Mouse (Mus musculus): ENCODE measurements around the gene Ahdc1. TPM values are rescaled to one million over a fixed set of nuclear protein-coding genes. Genes with fewer than 3 reads are reported as not detected.
"Not testable (repeated sequence)": the region's sequence is repeated elsewhere in the genome, so short reads cannot be mapped to it uniquely, and the experiment has no call there.

Ahdc1 gene
- total RNA-seq, 2 experiments from 2014 or later = 29.3 to 32.8 TPM

DNA sequence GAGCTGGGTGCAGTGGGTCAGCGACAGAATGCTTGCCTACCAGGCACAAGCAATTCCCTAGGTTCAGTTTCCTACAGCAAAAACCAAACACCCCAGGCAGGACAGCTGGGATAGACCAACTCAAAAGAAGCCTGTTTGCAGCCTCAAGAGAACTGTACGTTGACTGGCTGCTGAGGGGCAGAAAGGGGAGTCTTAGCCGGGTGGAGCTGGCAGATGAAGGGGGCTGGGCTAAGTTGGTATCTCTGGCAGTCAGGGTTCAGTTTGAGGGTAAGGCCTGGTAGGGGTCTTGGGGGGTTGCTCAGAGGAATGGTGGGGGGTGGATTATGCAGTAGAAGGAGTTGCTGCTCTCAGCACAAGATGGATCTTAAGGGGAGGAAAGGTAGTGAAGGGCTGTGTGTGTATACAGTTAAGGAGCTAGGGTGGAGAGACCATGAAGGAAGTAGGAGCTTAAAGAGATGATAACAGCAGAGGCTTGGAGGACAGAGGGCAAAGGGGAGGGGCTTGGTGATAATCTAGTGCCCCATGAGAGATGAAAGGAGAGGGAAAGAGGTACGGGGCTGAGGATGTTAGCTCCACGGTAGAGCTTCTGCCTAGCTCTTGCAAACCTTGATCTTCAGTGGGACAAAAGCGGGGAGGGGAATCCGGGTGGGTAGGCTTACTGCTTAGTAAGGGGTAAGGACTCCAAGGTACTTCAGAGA, 68.5 kb downstream of the Ahdc1 start:
- DNase-seq = no peak

GRCm38 (mm10) chr4:133080862-133081261, 69.8 kb downstream of the Ahdc1 start:
- no peak for DNase-seq

DNA sequence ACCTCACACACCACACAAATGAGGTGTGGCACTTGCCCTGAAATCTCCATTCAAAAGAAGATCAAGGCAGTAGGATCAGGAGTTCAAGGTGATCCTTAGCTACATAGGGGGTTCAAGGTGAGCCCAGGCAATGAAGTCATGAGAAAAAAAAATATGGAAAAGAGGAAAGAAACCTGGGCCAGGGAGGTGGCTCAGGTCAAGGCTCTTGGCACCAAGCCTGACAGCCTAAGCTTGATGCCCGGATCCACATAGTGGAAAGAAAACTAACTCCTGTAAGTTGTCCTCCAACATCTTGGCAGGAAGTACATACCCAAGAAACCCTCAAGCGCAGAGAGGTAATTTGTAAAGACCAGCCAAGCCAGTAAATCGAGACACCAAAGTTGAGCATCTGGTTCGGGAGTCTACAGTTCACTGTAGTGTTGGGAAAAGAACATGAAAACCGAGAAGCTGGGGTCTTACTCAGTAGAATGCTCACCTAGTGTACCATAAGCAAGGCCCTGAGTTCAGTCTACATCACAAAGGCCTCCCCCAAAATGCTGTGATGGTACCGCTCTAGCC, 71.2 kb downstream of the Ahdc1 start:
- DNase-seq = no peak

GRCm38 (mm10) chr4:133083991-133084861, 73.2 kb downstream of the Ahdc1 start:
- DNase-seq = peak; percentile 90

- no peak for DNase-seq
These were observed 74.1 kb downstream of the Ahdc1 start for GRCm38 (mm10) chr4:133085011-133085782.

- DNase-seq = no peak
These were observed 74.8 kb downstream of the Ahdc1 start for GRCm38 (mm10) chr4:133085783-133086342.

- DNase-seq = no peak
These were observed 76.2 kb downstream of the Ahdc1 start for GRCm38 (mm10) chr4:133087177-133087714.

DNA sequence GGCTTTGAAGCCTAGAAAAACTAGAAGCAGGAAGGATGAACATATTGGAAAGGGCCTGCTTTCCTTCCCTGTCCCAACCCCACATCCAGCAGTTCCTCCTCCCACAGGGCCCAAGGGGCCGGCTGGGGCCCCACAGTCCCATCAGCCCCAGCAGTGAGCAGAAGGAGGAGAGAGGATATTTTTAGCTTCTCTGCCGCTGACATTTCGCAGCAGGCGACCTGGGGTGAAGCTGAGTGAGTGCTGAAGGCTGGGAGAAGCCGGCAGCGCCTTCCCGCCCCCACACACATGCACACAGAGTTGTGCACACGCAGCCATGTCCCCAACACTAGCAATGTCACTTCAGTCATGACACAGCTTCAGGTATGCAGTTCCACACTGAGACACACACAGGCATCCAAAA, 76.8 kb downstream of the Ahdc1 start:
- DNase-seq = peak; percentile 78

GRCm38 (mm10) chr4:133089319-133089718, 78.3 kb downstream of the Ahdc1 start:
- DNase-seq = no peak

- no peak for DNase-seq
These were observed 78.7 kb downstream of the Ahdc1 start for GRCm38 (mm10) chr4:133089802-133090201.

- DNase-seq = no peak
These were observed 79.2 kb downstream of the Ahdc1 start for GRCm38 (mm10) chr4:133090276-133090719.

- DNase-seq = no peak
These were observed 79.8 kb downstream of the Ahdc1 start for GRCm38 (mm10) chr4:133090720-133091458.

- no peak for DNase-seq
These were observed 80.4 kb downstream of the Ahdc1 start for GRCm38 (mm10) chr4:133091459-133091785.

GRCm38 (mm10) chr4:133092453-133092901, 81.4 kb downstream of the Ahdc1 start:
- peak; percentile 73 for DNase-seq

- no peak for DNase-seq
These were observed 82.0 kb downstream of the Ahdc1 start for GRCm38 (mm10) chr4:133093056-133093455.

DNA sequence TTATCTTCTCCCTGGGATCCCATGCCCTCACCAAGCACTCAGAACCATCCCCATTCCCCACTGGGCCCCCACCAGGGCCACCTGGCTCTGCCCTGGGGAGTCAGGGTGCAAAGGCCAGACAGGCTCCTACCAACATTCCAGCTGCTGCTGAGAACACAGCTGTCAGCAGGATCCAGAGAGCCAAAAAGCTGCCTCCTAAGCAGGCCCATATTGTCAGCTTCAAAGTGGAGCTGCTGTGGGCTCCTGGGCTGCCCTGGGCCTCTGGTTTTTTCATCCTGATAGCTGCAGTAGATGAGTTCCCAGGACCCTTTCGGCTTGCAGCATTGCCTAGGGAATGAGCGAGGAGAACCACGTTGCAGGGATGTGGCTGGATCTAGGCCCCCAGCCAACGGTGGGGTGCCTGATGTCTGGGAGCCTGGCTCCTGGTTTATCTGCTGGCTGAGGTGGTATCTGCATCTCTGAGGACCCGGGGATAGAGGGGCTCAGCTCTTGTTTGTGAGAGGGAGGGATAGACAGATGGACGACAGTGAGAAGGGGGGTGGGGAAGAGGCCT, 82.5 kb downstream of the Ahdc1 start:
- DNase-seq = no peak

DNA sequence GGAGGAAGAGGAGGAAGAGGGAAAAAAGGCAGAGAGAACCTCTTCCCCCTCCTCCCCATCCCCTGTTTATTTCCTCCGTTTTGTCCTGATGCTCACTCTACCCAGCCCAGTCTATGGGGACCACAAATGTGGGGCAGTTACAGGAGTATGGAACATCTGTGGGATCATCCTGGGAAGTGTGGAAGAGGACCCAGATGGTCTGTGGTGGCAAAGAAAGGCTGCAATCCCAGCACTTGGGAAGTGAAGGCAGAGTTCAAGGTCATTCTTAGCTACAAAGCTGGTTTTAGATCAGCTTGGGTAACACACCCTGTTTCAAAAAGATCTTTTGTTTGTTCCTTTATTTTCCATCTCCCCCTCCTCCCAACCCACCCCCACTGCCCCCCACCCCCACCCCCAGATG, 83.2 kb downstream of the Ahdc1 start:
- DNase-seq = no peak

GRCm38 (mm10) chr4:133094936-133095733, 84.1 kb downstream of the Ahdc1 start:
- DNase-seq = peak; percentile 81

- not testable (repeated sequence) for DNase-seq
These were observed 84.6 kb downstream of the Ahdc1 start for GRCm38 (mm10) chr4:133095734-133096065.

GRCm38 (mm10) chr4:133096671-133097070, 85.6 kb downstream of the Ahdc1 start:
- DNase-seq = not testable (repeated sequence)

Measured in gastrocnemius, postnatal 25 days (tissue).